Mouse (Mus musculus) heart, embryonic 14.5 days (tissue): ENCODE data around the gene Arhgap5. TPM values are rescaled to one million over a fixed set of nuclear protein-coding genes. Genes with fewer than 3 reads are reported as not detected.

Source experiments
- ATAC-seq: fragments of 200-750 bp; cut with Nextera tagmentation; 2 replicates; pipeline ENCODE4 v1.8.0; 2017; ENCODE audit warnings: low read depth, moderate TSS enrichment; ENCODE audit not compliant: insufficient number of reproducible peaks, insufficient read depth, low FRiP score
- H3K27ac ChIP-seq, 2 experiments: fragments of 200-500 bp in 1 of 2; fragments of 300-500 bp in 1 of 2; sonication (generic) in 1 of 2; replicated peaks in 1 of 2; 2 replicates each; pipeline ENCODE4 v1.5.1; 2012 to 2014; ENCODE audit warnings: low read depth in 2 of 2, low read length in 2 of 2, control low read depth in 1 of 2, mild to moderate bottlenecking in 1 of 2, mixed read lengths in 1 of 2; ENCODE audit not compliant: control insufficient read depth in 1 of 2, insufficient read depth in 1 of 2
- H3K27me3 ChIP-seq: fragments of 300-500 bp; sonication (generic); 2 replicates; pipeline ENCODE4 v1.6.1; 2014; ENCODE audit warnings: mild to moderate bottlenecking, low read length, control low read depth; ENCODE audit not compliant: control insufficient read depth, insufficient read depth
- H3K36me3 ChIP-seq: fragments of 300-500 bp; sonication (generic); 2 replicates; pipeline ENCODE4 v1.6.1; 2014; ENCODE audit warnings: mild to moderate bottlenecking, control low read depth, low read length, mixed read lengths; ENCODE audit not compliant: control insufficient read depth, insufficient read depth
- H3K4me1 ChIP-seq, 2 experiments: fragments of 200-500 bp in 1 of 2; fragments of 300-500 bp in 1 of 2; sonication (generic) in 1 of 2; 2 replicates each; pipeline ENCODE4 v1.6.1; 2012 to 2014; ENCODE audit warnings: low read length in 2 of 2, control low read depth in 1 of 2, mixed read lengths in 1 of 2; ENCODE audit not compliant: control insufficient read depth in 2 of 2, insufficient read depth in 2 of 2
- H3K4me2 ChIP-seq: fragments of 300-500 bp; sonication (generic); 2 replicates; pipeline ENCODE4 v1.6.1; 2014; ENCODE audit warnings: mild to moderate bottlenecking, low read length
- H3K4me3 ChIP-seq, 2 experiments: fragments of 200-500 bp in 1 of 2; fragments of 300-500 bp in 1 of 2; sonication (generic) in 1 of 2; 2 replicates each; pipeline ENCODE4 v1.5.1; 2012 to 2014; ENCODE audit warnings: low read length in 2 of 2, mild to moderate bottlenecking in 2 of 2, control low read depth in 1 of 2, low read depth in 1 of 2, moderate library complexity in 1 of 2; ENCODE audit not compliant: control insufficient read depth in 1 of 2, insufficient read depth in 1 of 2
- H3K9ac ChIP-seq: fragments of 300-500 bp; sonication (generic); 2 replicates; pipeline ENCODE4 v1.6.1; 2014; ENCODE audit warnings: mild to moderate bottlenecking, low read length
- H3K9me3 ChIP-seq: fragments of 300-500 bp; sonication (generic); 2 replicates; pipeline ENCODE4 v1.6.1; 2016; ENCODE audit warnings: low read length, control low read depth; ENCODE audit not compliant: control insufficient read depth
- WGBS: fragments of 180-500 bp; shearing (Covaris S2); extraction: QIAGEN DNeasy Blood & Tissue Kit; methylation state at CpG from one replicate; pipeline ENCODE4 v1.1.7; 2014; 5-methylcytosine and 5-hydroxymethylcytosine counted together
- polyA plus RNA-seq: library from polyadenylated mRNA; unstranded; fragments of >200 nt; fragmentation: Nextera tagmentation; extraction: Ambion mirVana; gene quantifications from 2 replicates; pipeline ENCODE4 v1.2.1, GENCODE M21; 2014

The Arhgap5 gene
- polyA plus RNA-seq = 40.2 and 42.6 TPM in 2 replicates

- peak; percentile 97 for ATAC-seq
- no peaks in the 10 kb centered on the region for H3K27me3 ChIP-seq
- peak within 1 kb of the TSS; percentile 83 for H3K4me2 ChIP-seq
- H3K36me3 ChIP-seq = no peaks in the 10 kb centered on the region
- peak within 1 kb of the TSS; percentile 98 to 99 for H3K27ac ChIP-seq
- under 1% methylated on average over 73 of the region's 119 CpGs for WGBS
- no peaks in the 10 kb centered on the region for H3K9me3 ChIP-seq
- H3K4me3 ChIP-seq = peak within 1 kb of the TSS; percentile 66 to 98
- H3K9ac ChIP-seq = peak within 1 kb of the TSS; percentile 100
- H3K4me1 ChIP-seq = peaks cover 0 to 13% of the 10 kb centered on the region in 2 experiments; a peak in 2 of 4 replicates
Observed at GRCm38 (mm10) chr12:52503456-52504320, at the start of gene Arhgap5. TSS of gene Arhgap5 (plus strand) at chr12:52503972.

- no peak overlapping the region for H3K4me3 ChIP-seq
Observed at GRCm38 (mm10) chr12:52464593-52464992, 39.2 kb upstream of the Arhgap5 start.

GRCm38 (mm10) chr12:52471621-52472020 is 32.2 kb upstream of the Arhgap5 start:
- H3K9me3 ChIP-seq = no peaks in the 10 kb centered on the region
- WGBS = 82% methylated on average over 4 of the region's 4 CpGs
- ATAC-seq = no peak
- H3K4me3 ChIP-seq = no peak overlapping the region
- H3K9ac ChIP-seq = no peak overlapping the region
- no peak overlapping the region for H3K4me2 ChIP-seq
- no peaks in the 10 kb centered on the region for H3K27me3 ChIP-seq
- H3K4me1 ChIP-seq = no peaks in the 10 kb centered on the region
- H3K27ac ChIP-seq = no peak overlapping the region
- no peaks in the 10 kb centered on the region for H3K36me3 ChIP-seq

More at GRCm38 (mm10) chr12:52464593-52464992, 39.2 kb upstream of the Arhgap5 start:
- no peak for ATAC-seq
- H3K9me3 ChIP-seq = no peaks in the 10 kb centered on the region
- H3K27me3 ChIP-seq = no peaks in the 10 kb centered on the region
- no peak overlapping the region for H3K4me2 ChIP-seq
- 0 out of 4 replicates have a peak, but pooled peaks cover 0 to 2% of the 10 kb centered on the region in 2 experiments for H3K4me1 ChIP-seq
- H3K36me3 ChIP-seq = no peaks in the 10 kb centered on the region
- no peak overlapping the region for H3K9ac ChIP-seq
- no peak overlapping the region for H3K27ac ChIP-seq

GRCm38 (mm10) chr12:52473988-52474968 is 29.5 kb upstream of the Arhgap5 start:
- Histone ChIP-seq H3K36me3 (no peaks in the 10 kb centered on the region), H3K9me3 (no peaks in the 10 kb centered on the region), H3K4me2 (peak overlapping the region; percentile 37), H3K4me3 (no peak overlapping the region), H3K4me1 (peaks cover 2 to 3% of the 10 kb centered on the region in 2 experiments; a peak in 1 of 4 replicates), H3K27me3 (no peaks in the 10 kb centered on the region), H3K9ac (no peak overlapping the region), H3K27ac (no peak overlapping the region)
- 56% methylated on average over 18 of the region's 18 CpGs for whole genome bisulfite sequencing
- no peak for ATAC-seq

GRCm38 (mm10) chr12:52476036-52476435 is 27.7 kb upstream of the Arhgap5 start:
- no peaks in the 10 kb centered on the region for H3K36me3 ChIP-seq
- WGBS = 71% methylated on average over 6 of the region's 6 CpGs
- no peak for ATAC-seq

GRCm38 (mm10) chr12:52478611-52479010 is 25.2 kb upstream of the Arhgap5 start:
- H3K4me3 ChIP-seq = no peak overlapping the region
- no peaks in the 10 kb centered on the region for H3K27me3 ChIP-seq
- no peaks in the 10 kb centered on the region for H3K36me3 ChIP-seq
- H3K9ac ChIP-seq = no peak overlapping the region
- no peak overlapping the region for H3K4me2 ChIP-seq
- no peak overlapping the region for H3K27ac ChIP-seq
- WGBS = 83% methylated on average over 8 of the region's 8 CpGs
- no peaks in the 10 kb centered on the region for H3K9me3 ChIP-seq
- no peak for ATAC-seq
- H3K4me1 ChIP-seq = peaks cover 6 to 7% of the 10 kb centered on the region in 2 experiments; a peak in 2 of 4 replicates

More at GRCm38 (mm10) chr12:52476036-52476435, 27.7 kb upstream of the Arhgap5 start:
- H3K9me3 ChIP-seq = no peaks in the 10 kb centered on the region
- H3K4me1 ChIP-seq = peaks cover 6 to 7% of the 10 kb centered on the region in 2 experiments; a peak in 2 of 4 replicates
- H3K4me2 ChIP-seq = no peak overlapping the region
- H3K27me3 ChIP-seq = no peaks in the 10 kb centered on the region
- no peak overlapping the region for H3K9ac ChIP-seq
- no peak overlapping the region for H3K4me3 ChIP-seq
- no peak overlapping the region for H3K27ac ChIP-seq

GRCm38 (mm10) chr12:52479323-52479722 is 24.4 kb upstream of the Arhgap5 start:
- no peak overlapping the region for H3K4me2 ChIP-seq
- H3K4me1 ChIP-seq = peaks cover 6 to 7% of the 10 kb centered on the region in 2 experiments; a peak in 2 of 4 replicates
- no peaks in the 10 kb centered on the region for H3K9me3 ChIP-seq
- no peak overlapping the region for H3K27ac ChIP-seq
- H3K4me3 ChIP-seq = no peak overlapping the region
- no peaks in the 10 kb centered on the region for H3K36me3 ChIP-seq
- H3K9ac ChIP-seq = no peak overlapping the region
- 33% methylated on average over 6 of the region's 6 CpGs for WGBS
- ATAC-seq = no peak
- H3K27me3 ChIP-seq = no peaks in the 10 kb centered on the region
